Mouse (Mus musculus) liver, embryonic 16.5 days (tissue): ENCODE results near the gene Kazald1. TPM values are rescaled to one million over a fixed set of nuclear protein-coding genes. Genes with fewer than 3 reads are reported as not detected.

Experiments
- ATAC-seq: fragments of 200-750 bp; cut with Nextera tagmentation; 2 replicates; pipeline ENCODE4 v1.8.0; 2017; ENCODE audit warnings: low read depth, mild to moderate bottlenecking, moderate number of reproducible peaks, moderate library complexity
- H3K27ac ChIP-seq: fragments of 300-500 bp; sonication (generic); 2 replicates; pipeline ENCODE4 v1.5.1; 2014; ENCODE audit warnings: mild to moderate bottlenecking, low read length
- H3K27me3 ChIP-seq: fragments of 300-500 bp; sonication (generic); 2 replicates; pipeline ENCODE4 v1.6.1; 2014; ENCODE audit warnings: low read depth, low read length, mixed read lengths; ENCODE audit not compliant: control insufficient read depth, insufficient read depth
- H3K36me3 ChIP-seq: fragments of 300-500 bp; sonication (generic); 2 replicates; pipeline ENCODE4 v1.6.1; 2014; ENCODE audit warnings: mild to moderate bottlenecking; ENCODE audit not compliant: control insufficient read depth, insufficient read depth
- H3K4me1 ChIP-seq: fragments of 300-500 bp; sonication (generic); 2 replicates; pipeline ENCODE4 v1.6.1; 2014; ENCODE audit warnings: low read depth, low read length, mixed read lengths; ENCODE audit not compliant: control insufficient read depth
- H3K4me2 ChIP-seq: fragments of 300-500 bp; sonication (generic); 2 replicates; pipeline ENCODE4 v1.6.1; 2014; ENCODE audit warnings: low read depth, low read length, mixed read lengths
- H3K4me3 ChIP-seq: fragments of 300-500 bp; sonication (generic); 2 replicates; pipeline ENCODE4 v1.5.1; 2014; ENCODE audit warnings: low read depth, mild to moderate bottlenecking, low read length
- H3K9ac ChIP-seq: fragments of 300-500 bp; sonication (generic); 2 replicates; pipeline ENCODE4 v1.6.1; 2014; ENCODE audit warnings: low read depth, low read length
- H3K9me3 ChIP-seq: fragments of 300-500 bp; sonication (generic); replicated peaks from 2 replicates; pipeline ENCODE4 v1.6.1; 2016; ENCODE audit warnings: low read length; ENCODE audit not compliant: control insufficient read depth
- WGBS: fragments of 180-500 bp; shearing (Covaris S2); extraction: QIAGEN DNeasy Blood & Tissue Kit; methylation state at CpG from one replicate; pipeline ENCODE4 v1.1.7; 2014; ENCODE audit not compliant: insufficient replicate concordance; 5-methylcytosine and 5-hydroxymethylcytosine counted together
- polyA plus RNA-seq: library from polyadenylated mRNA; unstranded; fragments of >200 nt; fragmentation: Nextera tagmentation; extraction: Ambion mirVana; gene quantifications from 2 replicates; pipeline ENCODE4 v1.2.1, GENCODE M21; 2015

The Kazald1 gene
- polyA plus RNA-seq, 1 experiment from 2014 or later: 0.35 TPM

DNA sequence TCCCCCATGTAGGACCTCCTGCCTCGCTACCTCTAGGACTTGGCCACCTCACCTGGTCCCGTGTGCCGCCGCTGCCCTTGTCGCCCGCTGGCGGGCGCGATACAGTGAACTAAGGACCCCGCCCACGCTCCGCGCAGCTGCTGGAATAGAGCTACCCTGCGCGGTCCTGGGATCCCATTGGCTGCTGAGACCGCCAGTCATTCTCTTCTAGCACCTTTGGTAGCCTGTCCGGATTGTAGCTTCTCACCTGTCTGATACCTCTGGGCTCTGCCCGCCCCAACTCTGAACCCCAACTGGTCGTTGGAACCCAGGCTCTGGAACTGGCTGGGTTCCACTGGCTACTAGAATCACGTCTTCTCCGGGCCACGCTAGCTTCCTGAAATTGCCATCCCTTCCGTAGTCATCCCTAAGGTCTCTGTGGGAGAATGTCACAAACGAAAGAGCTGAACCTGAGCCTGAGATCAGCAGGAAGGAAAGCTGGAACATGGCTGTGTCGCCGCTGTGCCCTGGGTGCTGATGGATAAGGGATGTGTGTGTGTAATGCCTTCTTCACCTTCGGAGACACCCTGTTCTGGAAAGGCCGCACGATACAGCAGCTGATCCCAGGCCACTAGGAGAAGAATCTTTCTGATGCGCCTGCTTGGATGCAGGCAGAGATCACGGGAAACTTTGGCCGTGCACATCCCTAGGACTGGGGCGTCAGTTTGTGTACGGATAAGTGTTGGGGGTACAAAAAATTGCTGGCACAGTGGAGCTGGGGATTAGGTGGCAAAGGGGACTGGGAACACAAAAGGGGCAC lies 28.3 kb upstream of the Kazald1 start:
- 4% methylated on average over 34 of the region's 34 CpGs for WGBS
- no peak overlapping the region for H3K27ac ChIP-seq
- no peaks in the 10 kb centered on the region for H3K36me3 ChIP-seq
- H3K9ac ChIP-seq: peak overlapping the region; percentile 62
- H3K9me3 ChIP-seq: no peaks in the 10 kb centered on the region
- ATAC-seq: peak; percentile 55
- H3K4me1 ChIP-seq: peaks cover 25% of the 10 kb centered on the region
- peaks cover 34% of the 10 kb centered on the region for H3K27me3 ChIP-seq
- H3K4me3 ChIP-seq: peak overlapping the region; percentile 66
- peak overlapping the region; percentile 84 for H3K4me2 ChIP-seq

DNA sequence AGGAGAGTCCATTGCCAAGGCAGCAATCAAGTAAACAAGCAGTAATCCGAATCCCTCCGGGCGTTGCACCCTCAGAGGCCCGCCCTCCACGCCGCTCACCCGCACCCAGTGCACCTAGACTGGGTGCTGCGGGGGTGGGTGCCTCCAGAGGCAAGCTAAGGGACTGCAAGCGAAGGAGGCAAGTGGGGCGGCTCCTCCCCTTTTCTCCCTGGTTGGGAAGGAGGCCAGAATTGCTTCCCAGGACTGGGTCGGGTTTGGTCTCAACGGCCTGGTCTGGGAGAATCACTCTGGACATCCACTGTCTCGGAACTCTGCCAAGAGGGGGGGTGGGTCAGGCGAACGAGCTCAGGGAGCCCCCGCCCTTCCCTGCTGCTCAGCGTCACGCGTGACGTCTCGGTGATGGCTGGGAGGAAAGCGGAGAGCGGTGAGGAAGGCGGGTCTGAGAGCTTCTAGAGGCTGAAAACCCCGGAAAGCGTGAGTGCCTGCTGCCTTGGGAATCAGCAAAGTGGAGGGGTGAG lies 27.6 kb upstream of the Kazald1 start, which contains the start of gene Sfxn3:
Sfxn3 (plus strand) TSS at position 87 of the 518 bp plus-strand sequence.
- WGBS: under 1% methylated on average over 26 of the region's 26 CpGs
- Histone ChIP-seq H3K27me3 (peaks cover 34% of the 10 kb centered on the region), H3K9ac (peak within 1 kb of the TSS; percentile 62), H3K4me2 (peak within 1 kb of the TSS; percentile 84), H3K9me3 (no peaks in the 10 kb centered on the region), H3K4me3 (peak within 1 kb of the TSS; percentile 66), H3K36me3 (no peaks in the 10 kb centered on the region), H3K27ac (peak within 1 kb of the TSS; percentile 75; the same call in 1 of the 2 replicates), H3K4me1 (peaks cover 25% of the 10 kb centered on the region)
- peak; percentile 87 for ATAC-seq

DNA sequence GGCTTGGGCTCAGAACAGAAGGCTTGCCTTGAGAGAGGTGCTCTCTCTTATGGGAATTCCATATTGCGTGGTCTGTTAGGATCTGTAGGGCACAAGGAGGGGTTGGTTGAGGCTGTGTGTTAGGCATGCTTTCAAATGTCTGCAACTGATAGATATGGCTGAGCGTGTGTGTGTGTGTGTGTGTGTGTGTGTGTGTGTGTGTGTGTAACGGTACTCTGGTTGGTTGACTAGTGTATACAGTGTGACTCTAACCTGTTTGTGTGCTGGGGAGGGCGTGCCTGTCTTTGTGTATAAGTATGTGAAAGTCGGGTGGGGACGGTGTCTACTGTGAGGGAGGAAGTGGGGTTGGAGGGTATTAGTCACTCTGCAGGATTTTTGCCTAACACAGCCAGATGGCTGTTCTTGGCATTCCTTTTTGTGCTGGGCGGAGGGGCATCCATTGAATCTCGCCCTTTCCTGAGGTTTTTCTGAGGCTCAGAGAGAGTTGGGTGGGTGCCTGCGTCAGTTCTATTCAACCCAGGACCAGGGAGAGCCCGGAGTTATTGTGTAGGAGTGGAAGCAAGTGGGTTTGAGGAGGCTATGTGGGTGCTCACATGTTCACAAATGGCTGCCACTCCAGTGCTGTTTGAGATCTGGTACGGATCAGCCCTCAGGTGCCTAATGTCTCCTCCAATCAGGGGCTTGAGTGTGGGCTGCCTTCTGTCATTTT lies 27.0 kb upstream of the Kazald1 start:
- Histone ChIP-seq H3K4me3 (peak overlapping the region; percentile 66), H3K36me3 (no peaks in the 10 kb centered on the region), H3K9ac (peak overlapping the region; percentile 62), H3K9me3 (no peaks in the 10 kb centered on the region), H3K4me2 (peak overlapping the region; percentile 84), H3K27ac (peak overlapping the region; percentile 75; the same call in 1 of the 2 replicates), H3K27me3 (peaks cover 34% of the 10 kb centered on the region), H3K4me1 (peaks cover 25% of the 10 kb centered on the region)
- peak; percentile 61 for ATAC-seq
- 21% methylated on average over 11 of the region's 11 CpGs for WGBS

DNA sequence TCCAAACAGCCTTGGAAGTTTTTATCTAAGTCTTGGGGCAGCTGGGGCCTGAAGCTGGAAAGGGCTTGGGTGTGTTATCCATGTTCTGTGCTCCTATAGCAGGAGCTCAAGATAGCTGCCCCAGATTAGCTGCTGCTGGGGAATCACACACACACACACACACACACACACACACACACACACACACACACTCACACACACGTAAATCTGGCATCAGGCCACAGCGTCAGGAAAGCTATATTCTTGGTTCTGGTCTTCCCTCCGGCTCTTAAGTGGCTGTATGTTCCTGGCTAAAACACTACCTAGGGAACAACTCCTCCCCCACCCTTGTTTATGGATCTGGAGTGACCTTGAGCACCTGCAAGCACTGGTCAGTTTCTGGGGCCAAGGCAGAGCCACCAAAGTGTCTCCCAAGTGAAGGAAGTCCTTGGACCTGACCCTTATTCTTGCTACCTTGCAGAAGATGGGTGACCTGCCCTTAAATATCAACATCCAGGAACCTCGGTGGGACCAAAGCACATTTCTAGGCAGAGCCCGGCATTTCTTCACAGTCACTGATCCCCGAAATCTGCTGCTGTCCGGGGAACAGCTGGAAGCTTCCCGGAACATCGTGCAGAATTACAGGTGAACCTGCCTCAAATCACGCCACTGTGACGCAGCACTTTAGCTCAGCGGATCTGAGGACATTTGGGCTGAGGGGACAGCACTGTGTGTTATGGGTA lies 26.2 kb upstream of the Kazald1 start:
- Histone ChIP-seq H3K27ac (peak overlapping the region; percentile 75; the same call in 1 of the 2 replicates), H3K4me2 (peak overlapping the region; percentile 84), H3K9me3 (no peaks in the 10 kb centered on the region), H3K4me3 (no peak overlapping the region; the same call in 1 of the 2 replicates), H3K27me3 (peaks cover 30% of the 10 kb centered on the region), H3K36me3 (no peaks in the 10 kb centered on the region), H3K4me1 (peaks cover 25% of the 10 kb centered on the region), H3K9ac (no peak overlapping the region)
- WGBS: 75% methylated on average over 12 of the region's 12 CpGs
- no peak for ATAC-seq

DNA sequence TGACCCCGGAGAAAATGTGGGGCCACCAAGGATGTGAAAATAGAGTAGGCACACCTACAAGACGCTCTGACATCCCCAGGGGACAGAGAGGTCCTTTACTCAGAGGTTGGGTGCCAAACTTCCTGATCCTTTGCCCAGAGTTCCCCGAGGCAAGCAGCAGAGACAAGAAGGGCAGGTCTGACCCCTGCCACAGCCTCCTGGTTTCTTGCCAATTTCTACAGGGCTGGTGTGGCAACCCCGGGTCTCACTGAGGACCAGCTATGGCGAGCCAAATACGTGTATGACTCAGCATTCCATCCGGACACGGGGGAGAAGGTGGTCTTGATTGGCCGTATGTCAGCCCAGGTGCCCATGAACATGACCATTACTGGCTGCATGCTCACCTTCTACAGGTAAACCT lies 25.5 kb upstream of the Kazald1 start:
- peaks cover 25% of the 10 kb centered on the region for H3K27me3 ChIP-seq
- no peak overlapping the region for H3K9ac ChIP-seq
- no peak overlapping the region for H3K27ac ChIP-seq
- H3K4me1 ChIP-seq: peaks cover 25% of the 10 kb centered on the region
- ATAC-seq: no peak
- no peaks in the 10 kb centered on the region for H3K9me3 ChIP-seq
- no peak overlapping the region for H3K4me2 ChIP-seq
- no peaks in the 10 kb centered on the region for H3K36me3 ChIP-seq
- no peak overlapping the region for H3K4me3 ChIP-seq
- WGBS: 54% methylated on average over 9 of the region's 9 CpGs

DNA sequence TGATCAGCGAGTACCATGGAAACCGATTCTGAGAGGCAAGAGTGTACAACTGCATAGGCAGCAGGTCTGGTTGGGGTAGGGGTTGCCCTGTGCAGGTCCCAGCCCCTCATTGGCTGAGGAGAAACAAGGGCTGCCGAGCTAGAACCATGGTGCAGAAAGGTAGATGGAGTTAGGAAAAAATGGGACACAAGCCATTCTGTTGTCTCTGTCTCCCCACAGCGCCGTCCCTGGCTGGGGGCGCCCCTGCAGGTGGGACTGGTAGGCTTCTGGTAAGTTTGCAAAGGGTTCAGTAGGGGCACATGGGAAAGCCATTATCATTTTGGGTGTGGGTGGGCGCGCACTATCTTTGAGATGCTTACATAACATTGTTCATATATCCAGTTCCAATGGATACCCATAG lies 21.6 kb upstream of the Kazald1 start:
- no peak overlapping the region for H3K4me2 ChIP-seq
- H3K27me3 ChIP-seq: no peaks in the 10 kb centered on the region
- H3K9me3 ChIP-seq: no peaks in the 10 kb centered on the region
- H3K9ac ChIP-seq: no peak overlapping the region
- no peak overlapping the region for H3K27ac ChIP-seq
- no peaks in the 10 kb centered on the region for H3K36me3 ChIP-seq
- H3K4me3 ChIP-seq: no peak overlapping the region
- ATAC-seq: no peak
- H3K4me1 ChIP-seq: peaks cover 19% of the 10 kb centered on the region
- 69% methylated on average over 8 of the region's 8 CpGs for WGBS

DNA sequence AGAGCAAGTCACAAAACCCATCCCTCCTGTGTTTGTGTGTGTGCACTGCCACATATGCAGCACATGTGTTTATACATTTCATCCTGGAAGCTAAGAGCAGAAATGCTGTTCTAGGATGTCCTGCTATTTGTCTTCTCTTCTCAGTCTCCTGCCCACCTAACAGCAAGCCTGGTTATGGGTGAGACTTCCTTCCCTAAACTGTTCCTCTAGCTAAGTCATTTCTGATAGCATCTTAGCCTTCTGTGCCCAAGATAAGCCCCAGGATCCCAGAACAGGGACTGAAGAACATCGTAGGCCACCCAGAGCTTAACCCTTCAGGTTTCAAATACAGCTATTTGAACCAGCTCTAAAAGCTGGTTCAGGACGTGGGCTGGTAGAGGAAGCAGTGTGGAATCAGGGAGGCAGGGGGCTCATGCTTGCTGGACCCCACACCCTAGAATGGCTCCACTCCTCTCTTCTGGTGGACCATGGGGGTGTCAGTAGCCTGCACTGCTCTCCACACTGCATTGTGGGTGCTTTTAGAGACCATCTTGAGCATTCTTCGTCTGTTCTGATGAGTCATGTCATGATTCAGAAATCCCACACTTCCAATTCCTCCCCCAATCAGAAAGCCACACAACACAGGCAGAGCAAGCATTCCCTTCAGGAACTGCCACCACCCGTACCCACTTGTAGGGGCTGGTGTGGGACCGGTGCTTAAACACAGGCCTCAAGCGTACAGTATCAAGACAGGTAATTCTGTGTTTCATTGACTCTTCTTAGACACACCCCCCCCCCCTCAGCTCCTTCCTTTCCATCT lies 19.9 kb upstream of the Kazald1 start:
- no peak overlapping the region for H3K4me3 ChIP-seq
- H3K4me2 ChIP-seq: no peak overlapping the region
- H3K9ac ChIP-seq: no peak overlapping the region
- no peak overlapping the region for H3K27ac ChIP-seq
- H3K36me3 ChIP-seq: no peaks in the 10 kb centered on the region
- no peak for ATAC-seq
- peaks cover 26% of the 10 kb centered on the region for H3K4me1 ChIP-seq
- 57% methylated on average over 6 of the region's 6 CpGs for WGBS
- no peaks in the 10 kb centered on the region for H3K27me3 ChIP-seq
- no peaks in the 10 kb centered on the region for H3K9me3 ChIP-seq

DNA sequence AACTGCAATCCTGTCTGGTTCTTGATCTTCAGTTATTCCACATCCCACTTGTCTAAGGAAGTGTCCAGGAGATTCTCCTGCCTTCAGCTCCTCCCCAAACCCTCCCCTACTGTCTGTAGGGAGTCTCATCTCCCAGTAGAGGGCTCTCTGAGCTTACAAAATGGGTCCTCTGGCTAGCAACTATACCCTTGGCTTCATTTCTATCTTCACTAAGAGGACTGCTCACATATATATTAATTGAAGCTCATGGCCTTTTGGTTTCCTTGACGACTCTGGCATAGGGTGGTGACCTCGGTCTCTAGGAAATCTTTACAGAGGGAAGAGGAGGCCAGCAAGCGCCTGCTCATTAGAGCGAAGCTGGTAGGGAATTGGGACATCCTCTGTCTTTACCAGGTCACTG lies 18.7 kb upstream of the Kazald1 start:
- Histone ChIP-seq H3K4me2 (no peak overlapping the region), H3K9ac (no peak overlapping the region), H3K4me1 (peaks cover 32% of the 10 kb centered on the region), H3K27ac (no peak overlapping the region), H3K27me3 (no peaks in the 10 kb centered on the region), H3K9me3 (no peaks in the 10 kb centered on the region), H3K36me3 (no peaks in the 10 kb centered on the region), H3K4me3 (no peak overlapping the region)
- ATAC-seq: no peak
- 33% methylated on average over 4 of the region's 4 CpGs for WGBS
